Mouse (Mus musculus) neural tube, embryonic 15.5 days (tissue): ENCODE data around the gene Naa30. TPM values are rescaled to one million over a fixed set of nuclear protein-coding genes. Genes with fewer than 3 reads are reported as not detected.

ENCODE experiments used
- ATAC-seq: fragments of 200-750 bp; cut with Nextera tagmentation; 2 replicates; pipeline ENCODE4 v1.8.0; 2017; ENCODE audit warnings: mild to moderate bottlenecking, moderate TSS enrichment, moderate library complexity; ENCODE audit not compliant: low FRiP score
- H3K27ac ChIP-seq: fragments of 300-500 bp; sonication (generic); replicated peaks from 2 replicates; pipeline ENCODE4 v1.5.1; 2015; ENCODE audit warnings: mild to moderate bottlenecking, inconsistent platforms
- H3K27me3 ChIP-seq: fragments of 300-500 bp; sonication (generic); replicated peaks from 2 replicates; pipeline ENCODE4 v1.6.1; 2015; ENCODE audit warnings: inconsistent platforms
- H3K36me3 ChIP-seq: fragments of 300-500 bp; sonication (generic); 2 replicates; pipeline ENCODE4 v1.6.1; 2015; ENCODE audit warnings: inconsistent platforms
- H3K4me1 ChIP-seq: fragments of 300-500 bp; sonication (generic); 2 replicates; pipeline ENCODE4 v1.6.1; 2015; ENCODE audit warnings: inconsistent platforms
- H3K4me2 ChIP-seq: fragments of 300-500 bp; sonication (generic); 2 replicates; pipeline ENCODE4 v1.6.1; 2015; ENCODE audit warnings: inconsistent platforms, mild to moderate bottlenecking, moderate library complexity
- H3K4me3 ChIP-seq: fragments of 300-500 bp; sonication (generic); replicated peaks from 2 replicates; pipeline ENCODE4 v1.5.1; 2015; ENCODE audit warnings: mild to moderate bottlenecking, inconsistent platforms
- H3K9ac ChIP-seq: fragments of 300-500 bp; sonication (generic); replicated peaks from 2 replicates; pipeline ENCODE4 v1.6.1; 2015; ENCODE audit warnings: mild to moderate bottlenecking, inconsistent platforms
- H3K9me3 ChIP-seq: fragments of 300-500 bp; sonication (generic); replicated peaks from 2 replicates; pipeline ENCODE4 v1.6.1; 2016; ENCODE audit warnings: inconsistent platforms
- WGBS: fragments of 180-500 bp; shearing (Covaris S2); methylation state at CpG from one replicate; pipeline ENCODE4 v1.1.7; 2015; ENCODE audit warnings: mixed read lengths; 5-methylcytosine and 5-hydroxymethylcytosine counted together
- polyA plus RNA-seq: library from polyadenylated mRNA; unstranded; fragments of >200 nt; fragmentation: Nextera tagmentation; extraction: Ambion mirVana; gene quantifications from 2 replicates; pipeline ENCODE4 v1.2.1, GENCODE M21; 2015

Naa30 gene
- polyA plus RNA-seq, 1 experiment from 2014 or later = 13.1 TPM

- Histone ChIP-seq H3K4me1 (peaks cover 3% of the 10 kb centered on the region), H3K36me3 (no peaks in the 10 kb centered on the region)
- no peak for ATAC-seq
Measured at GRCm38 (mm10) chr14:49234788-49235515, 62.9 kb downstream of the Naa30 start.

GRCm38 (mm10) chr14:49238206-49238605 lies 66.2 kb downstream of the Naa30 start:
- no peak overlapping the region for H3K4me3 ChIP-seq
- H3K27ac ChIP-seq = no peak overlapping the region
- H3K36me3 ChIP-seq = no peaks in the 10 kb centered on the region
- no peaks in the 10 kb centered on the region for H3K27me3 ChIP-seq
- peaks cover 3% of the 10 kb centered on the region for H3K4me1 ChIP-seq
- H3K4me2 ChIP-seq = no peak overlapping the region
- ATAC-seq = peak; percentile 92
- no peak overlapping the region for H3K9ac ChIP-seq
- WGBS = 40% methylated on average over 11 of the region's 11 CpGs
- no peaks in the 10 kb centered on the region for H3K9me3 ChIP-seq

More at GRCm38 (mm10) chr14:49234788-49235515, 62.9 kb downstream of the Naa30 start:
- Histone ChIP-seq H3K4me2 (no peak overlapping the region), H3K9ac (no peak overlapping the region), H3K9me3 (no peaks in the 10 kb centered on the region), H3K27ac (no peak overlapping the region), H3K4me3 (no peak overlapping the region), H3K27me3 (no peaks in the 10 kb centered on the region)
- 52% methylated on average over 9 of the region's 9 CpGs for WGBS

Other genes with a start within 250 kb of the Naa30 start
- 20.8 and 23.5 TPM in 2 replicates for gene Ap5m1, start 106.1 kb upstream of the Naa30 start, polyA plus RNA-seq
- gene Exoc5, start 105.6 kb upstream of the Naa30 start, polyA plus RNA-seq = 50.8 and 54.7 TPM in 2 replicates
- gene ccdc198, start 73.2 kb downstream of the Naa30 start, polyA plus RNA-seq = 0.20 and 14.7 TPM in 2 replicates